Mouse (Mus musculus) limb, embryonic 15.5 days (tissue): ENCODE data around the gene P2ry1. TPM values are rescaled to one million over a fixed set of nuclear protein-coding genes. Genes with fewer than 3 reads are reported as not detected.

Experiments used
- ATAC-seq: fragments of 200-750 bp; cut with Nextera tagmentation; 2 replicates; pipeline ENCODE4 v1.8.0; 2017; ENCODE audit warnings: low read depth, moderate TSS enrichment; ENCODE audit not compliant: insufficient number of reproducible peaks, low FRiP score, low TSS enrichment
- H3K27ac ChIP-seq: fragments of 300-500 bp; sonication (generic); 2 replicates; pipeline ENCODE4 v1.5.1; 2015; ENCODE audit warnings: moderate library complexity, mild to moderate bottlenecking, inconsistent platforms
- H3K27me3 ChIP-seq: fragments of 300-500 bp; sonication (generic); 2 replicates; pipeline ENCODE4 v1.6.1; 2015; ENCODE audit warnings: inconsistent platforms
- H3K36me3 ChIP-seq: fragments of 300-500 bp; sonication (generic); 2 replicates; pipeline ENCODE4 v1.6.1; 2015; ENCODE audit warnings: inconsistent platforms
- H3K4me1 ChIP-seq: fragments of 300-500 bp; sonication (generic); 2 replicates; pipeline ENCODE4 v1.6.1; 2015; ENCODE audit warnings: inconsistent platforms
- H3K4me2 ChIP-seq: fragments of 300-500 bp; sonication (generic); 2 replicates; pipeline ENCODE4 v1.6.1; 2015; ENCODE audit warnings: mild to moderate bottlenecking, inconsistent platforms
- H3K4me3 ChIP-seq: fragments of 300-500 bp; sonication (generic); 2 replicates; pipeline ENCODE4 v1.5.1; 2015; ENCODE audit warnings: mild to moderate bottlenecking, inconsistent platforms
- H3K9ac ChIP-seq: fragments of 300-500 bp; sonication (generic); 2 replicates; pipeline ENCODE4 v1.6.1; 2015; ENCODE audit warnings: inconsistent platforms
- H3K9me3 ChIP-seq: fragments of 300-500 bp; sonication (generic); 2 replicates; pipeline ENCODE4 v1.6.1; 2016; ENCODE audit warnings: inconsistent platforms
- WGBS: fragments of 180-500 bp; shearing (Covaris S2); methylation state at CpG from one replicate; pipeline ENCODE4 v1.1.7; 2015; 5-methylcytosine and 5-hydroxymethylcytosine counted together
- polyA plus RNA-seq: library from polyadenylated mRNA; unstranded; fragments of >200 nt; fragmentation: Nextera tagmentation; extraction: Ambion mirVana; gene quantifications from 2 replicates; pipeline ENCODE4 v1.2.1, GENCODE M21; 2015

P2ry1 gene
- polyA plus RNA-seq, 1 experiment from 2014 or later: 4.0 TPM

DNA sequence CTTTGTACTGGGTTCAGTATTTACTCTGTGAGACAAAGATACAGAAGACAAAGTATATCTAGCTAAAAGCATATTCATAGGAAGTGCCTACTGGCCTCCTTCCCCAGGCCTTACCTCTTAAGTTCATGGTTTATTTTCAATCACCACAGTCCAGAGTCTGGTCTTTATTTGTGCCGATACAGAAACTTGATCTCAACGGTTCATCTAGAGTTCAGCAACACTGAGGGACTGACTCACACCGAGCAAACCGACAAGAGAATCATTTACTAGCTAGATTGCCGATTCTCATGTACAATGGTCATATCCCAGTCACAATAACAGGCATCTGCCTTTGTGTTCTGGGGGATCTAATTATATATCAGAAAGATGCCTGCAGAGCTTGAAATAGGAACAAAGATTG, 9.1 kb downstream of the P2ry1 start:
- no peak for ATAC-seq
- no peak overlapping the region for H3K27ac ChIP-seq
- no peaks in the 10 kb centered on the region for H3K27me3 ChIP-seq
- no peaks in the 10 kb centered on the region for H3K9me3 ChIP-seq
- no peak overlapping the region for H3K4me3 ChIP-seq
- WGBS: 60% methylated on average over 5 of the region's 5 CpGs
- H3K9ac ChIP-seq: no peak overlapping the region
- H3K36me3 ChIP-seq: no peaks in the 10 kb centered on the region
- H3K4me1 ChIP-seq: no peaks in the 10 kb centered on the region
- H3K4me2 ChIP-seq: no peak overlapping the region

- ATAC-seq: no peak
- H3K4me2 ChIP-seq: no peak overlapping the region
Measured at GRCm38 (mm10) chr3:61012550-61012949, 10.0 kb downstream of the P2ry1 start.

DNA sequence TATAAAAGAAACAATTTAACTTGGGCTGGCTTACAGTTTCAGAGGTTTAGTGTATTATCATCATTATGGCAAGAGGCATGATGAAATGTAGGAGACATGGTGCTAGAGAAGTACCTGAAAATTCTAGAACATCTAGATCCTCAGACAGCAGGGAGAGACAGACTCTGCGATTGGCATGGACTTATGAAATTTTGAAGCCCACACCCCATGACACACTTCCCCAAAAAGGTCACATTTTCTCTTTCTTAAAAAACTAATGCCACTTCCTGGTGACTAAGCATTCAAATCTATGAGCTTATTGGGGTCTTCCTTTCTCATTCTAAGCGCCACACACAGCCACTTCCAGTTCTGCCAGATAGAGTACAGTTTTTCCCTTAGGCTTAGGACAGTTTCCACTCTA, 14.1 kb downstream of the P2ry1 start:
- no peak overlapping the region for H3K9ac ChIP-seq
- no peaks in the 10 kb centered on the region for H3K36me3 ChIP-seq
- no peak overlapping the region for H3K27ac ChIP-seq
- ATAC-seq: no peak
- 90% methylated on average over 2 of the region's 2 CpGs for WGBS
- no peaks in the 10 kb centered on the region for H3K9me3 ChIP-seq
- no peak overlapping the region for H3K4me2 ChIP-seq
- no peaks in the 10 kb centered on the region for H3K4me1 ChIP-seq
- no peak overlapping the region for H3K4me3 ChIP-seq
- no peaks in the 10 kb centered on the region for H3K27me3 ChIP-seq

More at GRCm38 (mm10) chr3:61012550-61012949, 10.0 kb downstream of the P2ry1 start:
- Histone ChIP-seq H3K27ac (no peak overlapping the region), H3K4me3 (no peak overlapping the region), H3K27me3 (no peaks in the 10 kb centered on the region), H3K36me3 (no peaks in the 10 kb centered on the region), H3K9ac (no peak overlapping the region), H3K9me3 (no peaks in the 10 kb centered on the region), H3K4me1 (no peaks in the 10 kb centered on the region)

GRCm38 (mm10) chr3:61032100-61032499, 29.5 kb downstream of the P2ry1 start:
- no peak for ATAC-seq
- H3K9me3 ChIP-seq: no peaks in the 10 kb centered on the region
- WGBS: 58% methylated on average over 4 of the region's 4 CpGs
- H3K4me2 ChIP-seq: no peak overlapping the region
- no peak overlapping the region for H3K27ac ChIP-seq
- H3K27me3 ChIP-seq: no peaks in the 10 kb centered on the region
- H3K4me3 ChIP-seq: no peak overlapping the region
- no peak overlapping the region for H3K9ac ChIP-seq
- no peaks in the 10 kb centered on the region for H3K4me1 ChIP-seq
- H3K36me3 ChIP-seq: no peaks in the 10 kb centered on the region

DNA sequence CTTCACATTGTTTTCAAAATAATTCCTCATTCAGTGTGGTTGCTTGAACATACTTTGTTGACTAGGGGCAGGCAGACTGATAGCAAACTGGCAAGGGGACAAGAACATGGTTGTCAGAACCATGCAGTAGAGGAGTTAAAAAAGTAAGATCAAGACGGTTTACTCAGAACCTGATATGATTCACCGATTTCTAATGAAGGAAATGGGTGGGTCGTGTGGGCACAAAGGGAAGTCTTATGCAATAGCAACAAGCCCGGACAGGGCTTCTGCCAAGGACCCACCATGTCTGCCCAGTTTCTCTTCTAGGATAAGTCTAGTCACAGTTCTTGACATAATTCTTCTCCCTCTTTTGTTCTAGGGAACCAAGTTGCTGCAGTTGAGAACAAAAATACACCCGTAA, 33.0 kb downstream of the P2ry1 start:
- H3K4me2 ChIP-seq: no peak overlapping the region
- no peaks in the 10 kb centered on the region for H3K4me1 ChIP-seq
- no peak overlapping the region for H3K9ac ChIP-seq
- H3K36me3 ChIP-seq: no peaks in the 10 kb centered on the region
- ATAC-seq: no peak
- 78% methylated on average over 5 of the region's 5 CpGs for WGBS
- no peaks in the 10 kb centered on the region for H3K27me3 ChIP-seq
- H3K9me3 ChIP-seq: no peaks in the 10 kb centered on the region
- no peak overlapping the region for H3K4me3 ChIP-seq
- no peak overlapping the region for H3K27ac ChIP-seq

DNA sequence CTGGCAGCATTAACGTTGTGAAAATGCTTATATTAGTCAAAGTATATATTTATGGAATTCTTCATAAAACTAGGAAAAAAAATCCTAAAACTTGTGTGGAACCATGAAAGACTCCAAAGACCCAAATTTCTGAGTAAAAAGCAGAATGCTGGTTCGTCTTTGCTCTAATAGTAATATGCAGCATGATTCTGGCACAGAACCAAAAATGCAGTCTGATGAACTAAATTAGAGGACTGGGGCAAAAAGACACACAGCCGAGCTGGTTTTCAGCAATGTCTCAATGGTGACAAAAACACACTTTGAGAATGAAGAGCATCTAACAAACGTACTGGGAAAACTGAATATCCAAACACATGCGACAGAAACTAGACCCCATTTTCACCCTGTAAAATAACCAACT, 37.3 kb downstream of the P2ry1 start:
- ATAC-seq: no peak
- no peaks in the 10 kb centered on the region for H3K36me3 ChIP-seq
- H3K9me3 ChIP-seq: no peaks in the 10 kb centered on the region
- H3K4me3 ChIP-seq: no peak overlapping the region
- WGBS: 56% methylated on average over 5 of the region's 5 CpGs
- no peaks in the 10 kb centered on the region for H3K27me3 ChIP-seq
- H3K4me2 ChIP-seq: no peak overlapping the region
- H3K9ac ChIP-seq: no peak overlapping the region
- no peaks in the 10 kb centered on the region for H3K4me1 ChIP-seq
- no peak overlapping the region for H3K27ac ChIP-seq

GRCm38 (mm10) chr3:61049976-61050672, 47.5 kb downstream of the P2ry1 start:
- ATAC-seq: no peak
- WGBS: 80% methylated on average over 3 of the region's 3 CpGs
- no peak overlapping the region for H3K4me3 ChIP-seq

More at GRCm38 (mm10) chr3:61049976-61050672, 47.5 kb downstream of the P2ry1 start:
- no peaks in the 10 kb centered on the region for H3K27me3 ChIP-seq
- no peaks in the 10 kb centered on the region for H3K36me3 ChIP-seq
- H3K4me1 ChIP-seq: no peaks in the 10 kb centered on the region
- H3K27ac ChIP-seq: no peak overlapping the region
- H3K4me2 ChIP-seq: no peak overlapping the region
- no peaks in the 10 kb centered on the region for H3K9me3 ChIP-seq
- no peak overlapping the region for H3K9ac ChIP-seq
